Mouse (Mus musculus) ES-E14 (cell line): ENCODE data around the gene Gba2.

Experiments used
- CHD2 ChIP-seq: IDR thresholded peaks from 2 replicates; pipeline ENCODE4 v1.6.1; 2014; ENCODE audit warnings: mild to moderate bottlenecking, low read depth, low read length, inconsistent platforms
- HCFC1 ChIP-seq: IDR thresholded peaks from 2 replicates; pipeline ENCODE4 v1.6.1; 2012; ENCODE audit warnings: low read length, inconsistent platforms, borderline replicate concordance; ENCODE audit not compliant: insufficient read depth
- MAFK ChIP-seq: IDR thresholded peaks from 2 replicates; pipeline ENCODE4 v1.6.1; 2014; ENCODE audit warnings: mild to moderate bottlenecking, low read depth, low read length, inconsistent platforms; ENCODE audit not compliant: insufficient read depth
- ZC3H11A ChIP-seq: IDR thresholded peaks from 2 replicates; pipeline ENCODE4 v1.6.1; 2012; ENCODE audit warnings: low read depth, mild to moderate bottlenecking, inconsistent platforms, low read length, borderline replicate concordance

DNA sequence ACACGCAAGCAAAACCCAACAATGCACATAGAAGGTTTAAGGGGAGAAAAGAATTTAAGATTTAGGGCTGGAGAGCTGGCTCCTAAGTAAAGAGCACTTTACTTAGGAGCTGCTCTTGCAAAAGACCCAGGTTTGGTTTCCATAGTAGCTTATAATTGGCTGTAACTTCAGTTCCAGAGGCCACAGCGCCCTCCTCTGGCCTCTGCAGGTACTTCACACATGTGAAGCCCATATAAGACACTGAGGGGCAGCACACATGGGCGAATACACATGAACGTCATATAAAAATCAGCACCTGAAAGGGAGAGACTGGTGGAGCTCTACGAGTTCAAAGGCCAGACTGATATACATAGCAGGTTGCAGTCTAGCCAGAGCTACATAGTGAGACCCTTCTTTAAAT is 50.8 kb downstream of the Gba2 start:
- 0 out of 2 replicates have a peak, but pooled peaks have one; percentile 8 for TF ChIP-seq ZC3H11A
- no peak for TF ChIP-seq MAFK
- no peak for TF ChIP-seq CHD2
- TF ChIP-seq HCFC1: no peak
